Mouse (Mus musculus): ENCODE measurements around the gene Chchd5.

GRCm38 (mm10) chr2:129177661-129178060 is 48.2 kb downstream of the Chchd5 start:
- TF ChIP-seq EP300 (IDR thresholded peaks at IDR 0.05) (no peak), CTCF (IDR thresholded peaks at IDR 0.05) (no peak)

Data from lung, postnatal 0 days (tissue).